Mouse (Mus musculus) heart, embryonic 11.5 days (tissue): ENCODE measurements around the gene Fancm. TPM values are rescaled to one million over a fixed set of nuclear protein-coding genes. Genes with fewer than 3 reads are reported as not detected.

ENCODE experiments used
- ATAC-seq: fragments of 200-750 bp; cut with Nextera tagmentation; replicated peaks from 2 replicates; pipeline ENCODE4 v1.8.0; 2017; ENCODE audit warnings: moderate library complexity; ENCODE audit not compliant: insufficient number of reproducible peaks, low FRiP score, low TSS enrichment
- H3K27ac ChIP-seq: fragments of 300-500 bp; sonication (generic); 2 replicates; pipeline ENCODE4 v1.5.1; 2014; ENCODE audit warnings: mild to moderate bottlenecking, low read depth, low read length
- H3K27me3 ChIP-seq: fragments of 300-500 bp; sonication (generic); 2 replicates; pipeline ENCODE4 v1.6.1; 2014; ENCODE audit warnings: mild to moderate bottlenecking, low read length, mixed read lengths; ENCODE audit not compliant: control insufficient read depth, insufficient read depth
- H3K36me3 ChIP-seq: fragments of 300-500 bp; sonication (generic); 2 replicates; pipeline ENCODE4 v1.6.1; 2014; ENCODE audit warnings: mild to moderate bottlenecking, low read length, moderate library complexity, mixed read lengths; ENCODE audit not compliant: control insufficient read depth, insufficient read depth
- H3K4me1 ChIP-seq: fragments of 300-500 bp; sonication (generic); 2 replicates; pipeline ENCODE4 v1.6.1; 2014; ENCODE audit warnings: low read length; ENCODE audit not compliant: control insufficient read depth, insufficient read depth
- H3K4me2 ChIP-seq: fragments of 300-500 bp; sonication (generic); 2 replicates; pipeline ENCODE4 v1.6.1; 2014; ENCODE audit warnings: mild to moderate bottlenecking, moderate library complexity
- H3K4me3 ChIP-seq: fragments of 300-500 bp; sonication (generic); 2 replicates; pipeline ENCODE4 v1.5.1; 2014; ENCODE audit warnings: low read depth, low read length
- H3K9ac ChIP-seq: fragments of 300-500 bp; sonication (generic); 2 replicates; pipeline ENCODE4 v1.6.1; 2014; ENCODE audit warnings: mild to moderate bottlenecking, low read depth, low read length, moderate library complexity
- H3K9me3 ChIP-seq: fragments of 300-500 bp; sonication (generic); replicated peaks from 2 replicates; pipeline ENCODE4 v1.6.1; 2016; ENCODE audit warnings: low read length; ENCODE audit not compliant: control insufficient read depth
- WGBS: fragments of 180-500 bp; shearing (Covaris S2); extraction: QIAGEN DNeasy Blood & Tissue Kit; methylation state at CpG from one replicate; pipeline ENCODE4 v1.1.7; 2014; ENCODE audit not compliant: insufficient replicate concordance; 5-methylcytosine and 5-hydroxymethylcytosine counted together
- polyA plus RNA-seq: library from polyadenylated mRNA; unstranded; fragments of >200 nt; fragmentation: Nextera tagmentation; extraction: Ambion mirVana; gene quantifications from 2 replicates; pipeline ENCODE4 v1.2.1, GENCODE M21; 2014

Fancm gene
- 7.8 and 9.7 TPM in 2 replicates for polyA plus RNA-seq

DNA sequence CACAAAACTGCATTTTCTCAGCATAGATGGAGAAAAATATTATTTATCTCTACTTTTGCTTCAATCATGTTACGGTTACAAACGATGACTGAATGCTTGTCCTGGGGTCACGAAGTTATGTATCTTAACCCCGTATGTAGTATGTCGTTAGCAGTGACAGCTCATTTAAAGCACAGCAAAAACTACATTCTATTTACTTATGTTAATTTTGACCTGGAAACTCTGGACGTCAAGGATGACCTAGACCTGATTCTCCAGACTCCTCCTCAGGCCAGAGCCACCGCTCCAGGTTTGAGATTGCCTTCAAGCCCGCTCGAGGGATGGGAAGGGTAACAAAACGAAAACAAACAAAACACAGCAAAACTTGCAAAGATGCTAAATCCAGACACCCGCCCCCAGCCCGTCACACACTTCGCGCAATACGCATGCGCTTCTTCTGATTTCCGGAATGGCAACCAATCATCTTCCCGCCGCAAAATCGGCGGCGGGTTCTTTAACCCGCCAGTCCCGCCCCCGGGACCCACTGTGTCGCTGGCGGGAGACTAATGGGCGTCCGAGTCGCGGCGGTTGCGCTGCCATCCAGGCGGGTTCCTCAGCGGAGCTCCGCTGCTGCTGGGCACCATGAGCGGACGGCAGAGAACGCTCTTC, at the start of gene Fancm:
Fancm (plus strand) TSS at position 519 of the 648 bp plus-strand sequence.
- Histone ChIP-seq H3K27ac (peak within 1 kb of the TSS; percentile 84), H3K36me3 (no peaks in the 10 kb centered on the region), H3K4me1 (peaks cover 10% of the 10 kb centered on the region; the same call in 1 of the 2 replicates), H3K4me3 (peak within 1 kb of the TSS; percentile 90), H3K9ac (peak within 1 kb of the TSS; percentile 83), H3K27me3 (no peaks in the 10 kb centered on the region), H3K4me2 (peak within 1 kb of the TSS; percentile 95), H3K9me3 (no peaks in the 10 kb centered on the region)
- 2% methylated on average over 39 of the region's 39 CpGs for WGBS
- ATAC-seq: peak; percentile 48

DNA sequence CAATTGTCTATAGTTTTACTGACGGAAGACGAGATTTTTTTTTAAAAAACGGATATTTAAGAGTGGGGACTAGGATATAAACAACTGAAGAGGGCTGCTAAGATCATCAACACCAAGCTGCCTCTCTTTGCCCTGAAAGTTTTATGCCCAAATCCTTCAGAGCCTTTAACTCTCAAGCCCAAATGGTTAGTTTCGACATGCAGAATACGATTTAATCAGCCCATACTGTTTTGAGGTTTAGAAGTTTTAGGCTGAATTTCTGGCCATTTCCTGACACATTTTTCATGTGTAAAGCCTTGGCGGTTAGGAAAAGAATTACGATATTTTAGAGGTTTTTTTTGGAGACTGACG, 39.6 kb upstream of the Fancm start:
- Histone ChIP-seq H3K9ac (peak overlapping the region; percentile 91; the same call in 1 of the 2 replicates), H3K4me1 (peaks cover 10% of the 10 kb centered on the region), H3K9me3 (no peaks in the 10 kb centered on the region), H3K4me3 (peak overlapping the region; percentile 92), H3K27ac (peak overlapping the region; percentile 87; the same call in 1 of the 2 replicates), H3K4me2 (peak overlapping the region; percentile 71), H3K36me3 (no peaks in the 10 kb centered on the region), H3K27me3 (no peaks in the 10 kb centered on the region)
- ATAC-seq: no peak
- WGBS: 52% methylated on average over 8 of the region's 8 CpGs

DNA sequence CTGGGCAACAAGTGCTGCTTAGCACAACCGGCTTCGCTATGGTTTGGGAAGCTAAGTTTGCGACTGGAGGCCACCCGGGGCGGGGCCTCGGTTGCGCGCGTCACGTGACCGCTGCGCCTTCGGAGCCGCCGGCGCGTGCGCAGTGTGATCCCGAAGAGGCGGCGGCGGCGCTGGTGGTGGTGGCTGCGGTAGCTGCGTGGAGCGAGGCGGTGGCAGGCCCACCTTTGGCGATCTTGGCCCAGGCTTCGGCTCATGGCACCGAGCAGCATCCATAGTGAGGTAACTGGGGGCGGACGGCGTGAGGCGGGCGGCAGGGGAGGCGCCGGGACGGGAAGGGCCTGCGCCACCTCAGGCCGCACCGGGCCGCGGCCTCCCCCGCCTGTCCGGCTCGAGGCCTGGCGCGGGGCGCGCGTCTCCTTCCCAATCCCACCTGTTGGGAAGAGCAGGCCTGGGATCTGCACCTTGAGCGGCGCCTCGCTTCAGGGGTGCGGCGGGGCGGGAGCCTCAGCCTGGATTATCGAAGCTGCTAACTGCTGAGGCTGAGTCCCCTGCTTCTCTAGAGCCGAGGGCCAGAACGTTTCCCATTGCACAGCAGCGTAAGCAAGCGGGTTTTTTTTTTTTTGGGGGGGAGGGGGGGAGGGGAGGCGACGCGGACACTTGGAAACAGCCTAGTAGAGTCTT, 39.1 kb upstream of the Fancm start, which contains the start of gene Prpf39:
Prpf39 (plus strand) TSS at position 144 of the 681 bp plus-strand sequence.
- H3K9me3 ChIP-seq: no peaks in the 10 kb centered on the region
- ATAC-seq: peak; percentile 95
- H3K9ac ChIP-seq: peak within 1 kb of the TSS; percentile 91
- peaks cover 10% of the 10 kb centered on the region for H3K4me1 ChIP-seq
- under 1% methylated on average over 59 of the region's 65 CpGs for WGBS
- peak within 1 kb of the TSS; percentile 92 for H3K4me3 ChIP-seq
- peak within 1 kb of the TSS; percentile 71 for H3K4me2 ChIP-seq
- H3K27me3 ChIP-seq: no peaks in the 10 kb centered on the region
- peak within 1 kb of the TSS; percentile 87 for H3K27ac ChIP-seq
- no peaks in the 10 kb centered on the region for H3K36me3 ChIP-seq

DNA sequence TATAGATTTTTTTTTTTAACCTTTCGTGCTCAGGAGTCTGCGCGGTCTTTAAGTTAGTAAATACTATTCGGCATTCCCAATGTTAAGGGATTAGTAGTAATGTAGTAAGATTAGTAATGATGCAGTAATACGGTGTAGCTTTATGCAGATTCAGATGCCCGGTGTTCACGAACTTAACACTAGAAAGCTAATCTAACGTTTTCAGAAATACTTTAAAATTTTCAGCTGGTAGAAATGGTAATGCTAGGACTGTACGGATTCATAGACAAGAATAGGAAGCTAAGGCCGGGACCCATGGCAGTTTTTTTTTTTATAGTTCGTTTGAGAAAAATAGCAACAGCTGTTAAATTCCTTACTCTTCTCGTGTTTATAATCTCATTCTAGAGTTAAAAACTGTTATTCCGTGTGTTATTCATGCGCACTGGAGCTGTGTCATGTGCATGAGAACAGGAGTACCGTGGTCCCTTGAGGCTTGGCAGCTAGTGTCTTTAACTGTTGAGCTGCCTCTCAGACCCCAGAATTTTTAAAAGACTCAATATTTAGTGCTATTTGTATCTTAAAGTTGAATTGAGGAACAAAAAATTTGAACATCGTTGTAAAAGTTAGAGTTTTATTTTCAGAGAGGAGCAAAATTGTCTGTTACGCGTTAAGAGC, 38.4 kb upstream of the Fancm start:
- 14% methylated on average over 18 of the region's 18 CpGs for WGBS
- ATAC-seq: no peak; the same call in 1 of the 2 replicates
- Histone ChIP-seq H3K27me3 (no peaks in the 10 kb centered on the region), H3K27ac (no peak overlapping the region; the same call in 1 of the 2 replicates), H3K9me3 (no peaks in the 10 kb centered on the region), H3K4me3 (peak overlapping the region; percentile 92), H3K4me2 (peak overlapping the region; percentile 71), H3K9ac (peak overlapping the region; percentile 91), H3K36me3 (no peaks in the 10 kb centered on the region), H3K4me1 (peaks cover 10% of the 10 kb centered on the region)

DNA sequence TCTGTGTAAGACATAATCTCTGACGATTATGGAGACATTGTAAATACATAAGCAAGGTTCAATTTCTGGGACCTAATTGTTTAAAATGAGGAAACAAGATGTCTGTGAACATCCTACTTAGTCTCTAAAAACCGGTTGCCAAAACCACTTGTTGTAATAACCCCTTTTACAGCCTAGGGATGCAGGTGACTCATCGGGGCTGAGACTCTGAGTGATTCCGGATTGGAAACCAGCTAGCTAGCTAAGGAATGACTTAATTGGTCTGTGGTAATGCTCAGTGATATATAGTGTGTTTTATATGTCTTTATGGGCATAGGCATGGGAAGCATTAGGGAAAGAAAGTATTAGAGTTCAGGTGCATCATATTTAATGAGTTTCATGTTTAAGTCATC, 37.9 kb upstream of the Fancm start:
- no peak for ATAC-seq
- no peak overlapping the region for H3K27ac ChIP-seq
- H3K4me1 ChIP-seq: peaks cover 10% of the 10 kb centered on the region
- H3K27me3 ChIP-seq: no peaks in the 10 kb centered on the region
- no peaks in the 10 kb centered on the region for H3K9me3 ChIP-seq
- H3K4me2 ChIP-seq: peak overlapping the region; percentile 71
- H3K9ac ChIP-seq: no peak overlapping the region
- H3K4me3 ChIP-seq: peak overlapping the region; percentile 92
- WGBS: 33% methylated on average over 4 of the region's 4 CpGs
- no peaks in the 10 kb centered on the region for H3K36me3 ChIP-seq

DNA sequence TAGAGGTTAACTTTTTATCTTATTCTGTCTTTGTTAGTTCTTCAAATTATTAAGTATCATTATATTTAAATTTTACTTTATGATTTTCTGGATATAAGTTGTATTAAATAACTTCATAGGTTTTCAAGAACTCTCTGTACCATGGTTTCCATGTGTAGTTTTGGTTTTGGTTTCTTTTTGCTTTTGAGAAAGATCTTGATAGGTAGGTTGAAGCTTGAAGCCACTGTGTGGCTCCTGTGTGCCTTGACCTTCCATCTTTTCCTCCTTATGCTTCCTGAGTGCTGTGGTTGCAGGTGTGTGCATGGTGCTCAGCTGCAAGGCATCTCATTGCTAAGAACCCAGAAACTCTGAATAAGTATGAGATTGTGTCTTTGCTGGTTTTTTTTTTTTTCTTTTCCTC, 26.6 kb upstream of the Fancm start:
- Histone ChIP-seq H3K27ac (no peak overlapping the region), H3K9me3 (no peaks in the 10 kb centered on the region), H3K4me2 (no peak overlapping the region), H3K4me1 (no peaks in the 10 kb centered on the region), H3K36me3 (peaks cover 10% of the 10 kb centered on the region), H3K4me3 (no peak overlapping the region), H3K27me3 (no peaks in the 10 kb centered on the region), H3K9ac (no peak overlapping the region)
- ATAC-seq: no peak

DNA sequence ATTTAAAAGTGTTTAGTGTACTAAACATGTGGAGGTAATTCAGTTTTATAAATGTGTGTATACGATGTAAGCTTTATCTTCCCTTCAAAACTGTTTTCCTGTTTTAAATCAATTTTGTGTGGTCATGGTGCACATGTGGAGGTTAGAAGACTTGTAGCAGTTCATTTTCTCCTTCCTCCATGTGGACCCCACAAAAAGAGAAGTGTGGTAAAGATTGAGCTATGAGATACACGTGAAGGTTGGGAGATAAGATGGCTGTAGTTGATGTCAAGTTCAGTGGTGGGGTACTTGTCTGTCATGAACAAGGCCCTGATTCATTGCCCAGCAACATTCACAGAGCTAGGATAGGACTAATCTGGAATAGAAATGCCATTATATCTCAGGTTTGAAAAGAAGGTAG, 17.2 kb upstream of the Fancm start:
- Histone ChIP-seq H3K27ac (no peak overlapping the region), H3K27me3 (no peaks in the 10 kb centered on the region), H3K9ac (no peak overlapping the region), H3K9me3 (no peaks in the 10 kb centered on the region), H3K4me1 (no peaks in the 10 kb centered on the region), H3K36me3 (peaks cover 20% of the 10 kb centered on the region), H3K4me3 (no peak overlapping the region), H3K4me2 (no peak overlapping the region)
- 80% methylated on average over 2 of the region's 2 CpGs for WGBS
- no peak for ATAC-seq

DNA sequence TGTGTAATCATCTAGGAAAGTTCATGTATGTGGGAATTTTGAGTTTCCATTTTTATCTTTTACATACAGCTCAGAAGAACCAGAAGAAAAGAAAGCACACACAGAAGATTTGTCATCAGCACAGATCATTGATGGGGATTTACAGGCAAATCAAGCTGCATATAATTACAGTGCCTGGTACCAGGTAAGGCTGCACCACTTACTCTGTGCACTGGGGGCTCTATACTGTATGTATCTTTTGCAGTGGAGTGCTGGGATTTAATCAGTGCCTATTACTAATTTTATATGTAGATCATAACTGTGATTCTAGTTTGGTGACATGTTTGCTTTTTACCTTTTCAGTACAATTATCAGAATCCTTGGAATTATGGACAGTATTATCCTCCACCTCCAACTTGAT, 14.3 kb upstream of the Fancm start:
- no peaks in the 10 kb centered on the region for H3K4me1 ChIP-seq
- no peak overlapping the region for H3K27ac ChIP-seq
- no peaks in the 10 kb centered on the region for H3K27me3 ChIP-seq
- ATAC-seq: no peak
- peaks cover 16% of the 10 kb centered on the region for H3K36me3 ChIP-seq
- H3K9me3 ChIP-seq: no peaks in the 10 kb centered on the region
- no peak overlapping the region for H3K9ac ChIP-seq
- H3K4me3 ChIP-seq: no peak overlapping the region
- no peak overlapping the region for H3K4me2 ChIP-seq
